Mouse (Mus musculus): ENCODE measurements around the gene Gm4491.
"Not testable (repeated sequence)": the region's sequence is repeated elsewhere in the genome, so short reads cannot be mapped to it uniquely, and the experiment has no call there.

Gm4491 gene

DNA sequence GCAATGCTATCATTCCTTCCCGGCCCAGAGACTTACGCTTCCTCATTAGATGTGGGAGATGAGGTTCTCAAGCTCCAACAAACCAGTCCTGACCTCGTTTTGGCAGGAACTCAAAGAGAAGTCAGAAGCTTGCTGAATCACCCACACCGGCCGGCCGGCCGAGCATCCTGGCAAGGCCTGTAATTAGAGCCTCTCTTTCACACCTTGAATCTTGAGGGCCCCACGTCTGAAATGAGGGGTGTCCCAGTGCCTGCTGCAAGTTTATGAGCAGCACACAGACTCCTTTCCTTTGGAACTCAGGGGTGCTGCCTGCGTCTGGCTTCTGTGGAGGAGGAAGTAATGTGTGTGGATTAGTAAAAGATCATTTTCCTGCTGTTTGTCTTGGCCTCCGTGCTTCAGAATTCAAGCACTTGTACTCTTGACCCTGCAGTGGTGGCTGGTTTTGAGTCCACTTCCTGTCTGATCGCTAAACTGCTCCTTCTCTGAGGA, 31.5 kb downstream of the Gm4491 start:
- no peak for DNase-seq (ENCODE audit: low read depth, low spot score)

- no peak for DNase-seq (ENCODE audit: low read depth, low spot score)
Measured at GRCm38 (mm10) chr14:57082863-57083262, 32.8 kb downstream of the Gm4491 start.

GRCm38 (mm10) chr14:57075537-57075936, 40.1 kb downstream of the Gm4491 start:
- DNase-seq (ENCODE audit: low read depth, low spot score): no peak

- DNase-seq (ENCODE audit: low read depth, low spot score): not testable (repeated sequence)
Measured at GRCm38 (mm10) chr14:57069906-57070305, 45.8 kb downstream of the Gm4491 start.

DNA sequence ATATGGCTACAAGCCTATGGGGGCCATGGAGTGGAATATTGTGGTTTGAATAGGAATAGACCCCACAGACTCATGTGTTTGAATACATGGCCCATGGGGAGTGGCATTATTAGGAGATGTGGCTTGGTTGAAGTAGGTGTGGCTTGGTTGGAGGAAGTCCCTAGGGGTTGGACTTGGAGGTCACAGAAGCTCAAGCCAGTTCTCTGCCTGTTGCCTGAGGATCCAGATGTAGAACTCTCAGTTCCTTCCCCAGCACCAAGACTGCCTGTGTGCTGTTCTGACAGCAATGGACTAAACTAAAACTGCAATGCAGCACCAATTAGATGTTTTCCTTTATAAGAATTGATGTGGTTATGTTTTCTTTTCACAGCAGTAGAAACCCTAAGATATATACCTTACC, 49.6 kb downstream of the Gm4491 start:
- DNase-seq (ENCODE audit: low read depth, low spot score): no peak
